Mouse (Mus musculus) spleen, adult 2 months (tissue): ENCODE measurements around the gene Fgfr2.

Source experiments
- CTCF ChIP-seq: fragments of 200-500 bp; IDR thresholded peaks from 2 replicates; pipeline ENCODE4 v1.5.1; 2011; ENCODE audit warnings: mild to moderate bottlenecking, inconsistent platforms; ENCODE audit not compliant: insufficient read depth, insufficient read length, insufficient replicate concordance; ENCODE audit errors: extremely low read depth
- POLR2A ChIP-seq: fragments of 200-500 bp; IDR thresholded peaks from 2 replicates; pipeline ENCODE4 v1.6.1; 2011; ENCODE audit warnings: low read depth, low read length, inconsistent platforms

DNA sequence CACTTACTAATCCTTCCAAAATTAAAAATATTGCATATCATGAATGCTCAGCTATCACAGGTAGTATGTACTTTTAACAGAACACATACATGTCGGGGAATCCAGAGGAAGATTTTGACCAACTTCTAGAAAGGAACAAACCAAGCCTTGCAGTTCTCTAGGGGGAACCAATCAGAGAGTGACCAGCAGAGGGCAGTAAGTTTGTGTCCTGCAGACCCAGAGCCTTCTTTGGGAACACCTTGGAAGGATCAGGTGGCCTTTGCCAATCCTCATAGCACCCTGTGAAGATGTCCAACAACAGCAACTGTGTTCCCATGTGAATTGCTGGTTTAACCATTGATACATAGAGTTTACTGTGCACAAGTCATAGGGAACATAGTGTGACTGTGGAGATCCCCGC lies 2060.6 kb downstream of the Fgfr2 start:
- TF ChIP-seq CTCF: no peak
- no peak for TF ChIP-seq POLR2A
